Mouse (Mus musculus): ENCODE measurements around the gene Gm28053.
"Not testable (repeated sequence)": the region's sequence is repeated elsewhere in the genome, so short reads cannot be mapped to it uniquely, and the experiment has no call there.

Gm28053 gene

GRCm38 (mm10) chr6:48718455-48718854, at the start of gene Gm28053, which contains the start of gene Gimap7:
Gene Gm28053 (plus strand): TSS chr6:48718607.
Gene Gimap7 (plus strand): TSS chr6:48718621.
- CTCF ChIA-PET, result interaction anchor here (1.0 kb wide), 1 partner anchor 12 kb away, joined by 3 read pairs; no protein-coding TSS in a partner anchor

- CTCF ChIA-PET, result interaction anchor here (0.7 kb wide), 1 partner anchor 18 kb away, joined by 3 read pairs; no protein-coding TSS in a partner anchor
These were observed 48.9 kb upstream of the Gm28053 start for GRCm38 (mm10) chr6:48669446-48669969.

- CTCF ChIA-PET, result interaction anchor here (0.6 to 1.7 kb wide), 6 partner anchors 18 to 319 kb away, joined by 3 to 6 read pairs (median 4); no protein-coding TSS in a partner anchor
These were observed 43.9 kb upstream of the Gm28053 start for GRCm38 (mm10) chr6:48674291-48675058.

DNA sequence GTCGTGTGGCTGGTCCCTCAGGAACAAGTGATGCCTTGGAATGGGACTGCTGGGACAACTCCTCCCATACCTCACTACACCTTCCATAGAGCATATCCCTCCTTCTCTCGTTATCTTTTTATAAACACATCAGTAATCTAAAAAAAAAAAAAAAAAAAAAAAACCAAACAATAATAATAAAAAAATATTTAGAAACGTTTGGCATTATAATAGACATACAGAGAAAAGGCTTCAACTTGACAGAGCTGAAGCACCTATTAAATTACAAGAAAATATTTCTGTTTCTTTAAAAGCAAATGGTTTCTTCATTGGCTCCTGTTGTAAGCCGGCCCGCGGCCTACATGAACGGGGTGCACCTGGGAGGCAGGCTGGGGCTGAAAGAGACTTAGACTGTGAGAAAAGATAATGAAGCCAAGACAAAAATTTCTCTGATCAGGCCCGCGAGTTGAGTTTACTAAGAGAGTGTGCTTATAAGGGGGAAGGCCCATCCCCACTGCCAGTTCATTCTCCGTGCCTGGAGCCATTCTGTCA, 42.9 kb upstream of the Gm28053 start:
- CTCF ChIA-PET, result interaction anchor here (0.6 to 1.7 kb wide), 4 partner anchors 18 to 42 kb away, joined by 3 to 5 read pairs (median 4); no protein-coding TSS in a partner anchor

GRCm38 (mm10) chr6:48675931-48676859, 42.2 kb upstream of the Gm28053 start, which contains the start of gene Gimap9:
Gene Gimap9 (plus strand): TSS chr6:48676129.
- CTCF ChIA-PET, result interaction anchor here (0.5 to 0.9 kb wide), 4 partner anchors 28 to 94 kb away, joined by 3 to 4 read pairs (median 3); no protein-coding TSS in a partner anchor

DNA sequence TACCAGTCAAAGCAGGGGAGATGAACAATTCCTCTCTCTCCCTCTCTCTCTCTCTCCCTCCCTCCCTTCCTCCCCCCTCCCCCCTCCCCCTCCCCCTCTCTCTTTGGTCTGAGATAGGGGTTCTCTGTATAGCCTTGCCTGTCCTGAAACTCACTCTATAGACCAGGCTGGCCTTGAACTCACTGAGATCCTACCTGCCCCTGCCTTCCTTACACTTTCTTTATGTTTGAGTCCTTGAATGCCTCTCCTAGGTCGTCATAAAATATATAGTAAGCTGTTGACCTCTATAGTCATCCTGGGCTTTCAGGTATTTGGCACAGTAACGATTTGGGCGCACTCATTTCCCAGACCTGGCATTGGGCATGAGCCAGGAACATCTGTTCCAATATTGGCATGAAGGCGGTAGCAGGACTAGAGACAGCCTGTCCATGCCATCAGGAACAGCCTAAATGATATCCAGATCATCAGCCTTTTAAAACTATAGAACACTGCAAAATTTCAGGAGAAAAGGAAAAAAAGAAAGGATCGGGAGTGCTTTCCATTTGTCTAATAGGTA, 41.5 kb upstream of the Gm28053 start:
- CTCF ChIA-PET, result no interaction called here

DNA sequence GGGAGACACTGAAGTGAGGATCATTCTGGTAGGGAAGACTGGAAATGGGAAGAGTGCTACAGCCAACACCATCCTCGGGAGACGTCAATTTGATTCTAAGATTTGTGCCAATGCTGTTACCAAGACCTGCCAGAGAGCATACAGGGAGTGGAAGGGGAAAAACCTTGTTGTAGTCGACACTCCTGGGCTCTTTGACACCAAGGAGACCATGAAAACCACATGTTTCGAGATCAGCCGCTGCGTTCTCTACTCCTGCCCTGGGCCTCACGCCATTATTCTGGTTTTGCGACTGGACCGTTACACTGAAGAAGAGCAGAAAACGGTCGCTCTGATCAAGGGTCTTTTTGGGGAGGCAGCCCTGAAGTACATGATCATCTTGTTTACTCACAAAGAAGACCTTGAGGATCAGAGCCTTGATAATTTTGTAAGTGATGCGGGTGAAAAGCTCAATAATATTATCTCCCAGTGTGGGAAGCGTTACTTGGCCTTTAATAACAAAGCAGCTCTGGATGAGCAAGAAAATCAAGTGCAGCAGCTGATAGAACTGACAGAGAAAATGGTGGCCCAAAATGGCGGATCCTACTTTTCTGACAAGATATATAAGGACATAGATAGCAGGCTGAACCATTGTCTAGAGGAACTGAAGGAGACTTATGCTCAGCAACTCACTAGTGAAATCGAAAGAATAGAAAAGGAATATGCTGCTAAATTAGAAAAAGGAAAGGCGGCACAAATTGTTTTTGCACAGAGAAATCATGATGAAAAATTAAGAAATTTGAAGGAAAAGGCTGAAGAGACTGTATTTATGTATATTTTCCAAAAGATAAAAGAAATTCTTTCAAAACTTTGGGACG, 40.7 kb upstream of the Gm28053 start:
- CTCF ChIA-PET, result no interaction called here

- CTCF ChIA-PET, result interaction anchor here (0.7 to 0.9 kb wide), 2 partner anchors 20 to 21 kb away, joined by 4 to 25 read pairs; no protein-coding TSS in a partner anchor
These were observed 40.0 kb upstream of the Gm28053 start for GRCm38 (mm10) chr6:48678391-48678790.

DNA sequence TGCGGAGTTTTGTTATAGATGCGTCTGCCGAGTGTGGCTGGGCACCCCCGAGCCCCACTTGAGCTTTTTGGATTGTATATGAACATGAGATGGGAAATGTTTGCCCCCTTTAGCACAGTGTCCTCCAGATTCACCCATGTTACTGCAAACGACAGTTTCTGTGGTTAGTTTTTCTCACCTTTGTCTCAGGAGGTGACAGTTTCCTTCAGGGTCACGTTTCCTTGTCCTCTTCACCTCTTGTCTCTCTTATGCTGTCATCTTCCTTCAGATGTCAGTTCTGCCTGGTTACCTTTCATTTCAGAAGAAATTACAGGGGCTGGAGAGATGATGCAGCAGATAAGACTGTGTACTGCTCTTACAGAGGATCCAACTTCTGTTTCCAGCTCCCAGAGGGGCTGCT, 38.7 kb upstream of the Gm28053 start:
- CTCF ChIA-PET, result interaction anchor here (1.7 kb wide), 1 partner anchor 10 kb away, joined by 5 read pairs; no protein-coding TSS in a partner anchor

- CTCF ChIA-PET, result interaction anchor here (0.6 to 1.7 kb wide), 2 partner anchors 9 to 80 kb away, joined by 4 to 5 read pairs; no protein-coding TSS in a partner anchor
These were observed 38.0 kb upstream of the Gm28053 start for GRCm38 (mm10) chr6:48680421-48680820.

DNA sequence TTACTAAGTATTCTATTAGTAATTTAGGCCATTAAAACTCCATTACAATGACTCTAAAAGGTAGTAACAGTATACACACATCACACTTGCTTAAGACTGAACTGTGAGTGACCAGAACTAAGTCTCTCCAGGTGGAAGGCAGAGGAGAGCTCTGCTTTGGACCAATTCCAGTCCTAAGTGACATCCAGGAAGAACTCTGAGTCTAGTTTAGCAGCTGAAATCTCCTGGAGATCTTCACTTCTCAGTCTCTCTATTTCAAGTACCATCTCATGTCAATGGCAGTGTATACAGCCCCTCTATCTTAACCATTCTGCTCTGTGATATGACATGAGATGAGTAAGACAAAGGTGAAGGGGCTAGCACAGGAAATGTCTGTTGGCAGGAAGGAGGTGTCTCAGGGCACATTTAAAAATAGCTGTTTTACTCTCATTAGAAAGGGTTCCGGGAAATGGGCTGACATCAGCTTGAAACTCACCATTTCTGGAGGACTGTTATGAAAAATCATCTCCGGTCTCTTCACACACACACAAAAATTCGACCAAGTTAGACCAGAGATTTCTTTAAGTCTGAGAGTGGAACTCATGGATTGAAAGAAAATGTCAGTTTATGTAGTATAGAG, 36.8 kb upstream of the Gm28053 start:
- CTCF ChIA-PET, result no interaction called here

- CTCF ChIA-PET, result interaction anchor here (0.7 kb wide), 1 partner anchor 16 kb away, joined by 3 read pairs; no protein-coding TSS in a partner anchor
These were observed 36.1 kb upstream of the Gm28053 start for GRCm38 (mm10) chr6:48682271-48682670.

GRCm38 (mm10) chr6:48683263-48683821, 35.1 kb upstream of the Gm28053 start:
- CTCF ChIA-PET, result not testable (repeated sequence)

GRCm38 (mm10) chr6:48684319-48684718, 34.1 kb upstream of the Gm28053 start, which contains the start of gene Gimap4:
Gene Gimap4 (plus strand): TSS chr6:48684549.
- CTCF ChIA-PET, result interaction anchor here (1.6 kb wide), 1 partner anchor 14 kb away, joined by 3 read pairs; no protein-coding TSS in a partner anchor

- CTCF ChIA-PET, result interaction anchor here (1.2 to 1.6 kb wide), 2 partner anchors 9 to 14 kb away, joined by 3 read pairs; no protein-coding TSS in a partner anchor
These were observed 33.6 kb upstream of the Gm28053 start for GRCm38 (mm10) chr6:48684806-48685205.

- CTCF ChIA-PET, result interaction anchor here (1.2 to 1.6 kb wide), 3 partner anchors 8 to 35 kb away, joined by 3 to 4 read pairs (median 3); no protein-coding TSS in a partner anchor
These were observed 33.2 kb upstream of the Gm28053 start for GRCm38 (mm10) chr6:48685251-48685650.

DNA sequence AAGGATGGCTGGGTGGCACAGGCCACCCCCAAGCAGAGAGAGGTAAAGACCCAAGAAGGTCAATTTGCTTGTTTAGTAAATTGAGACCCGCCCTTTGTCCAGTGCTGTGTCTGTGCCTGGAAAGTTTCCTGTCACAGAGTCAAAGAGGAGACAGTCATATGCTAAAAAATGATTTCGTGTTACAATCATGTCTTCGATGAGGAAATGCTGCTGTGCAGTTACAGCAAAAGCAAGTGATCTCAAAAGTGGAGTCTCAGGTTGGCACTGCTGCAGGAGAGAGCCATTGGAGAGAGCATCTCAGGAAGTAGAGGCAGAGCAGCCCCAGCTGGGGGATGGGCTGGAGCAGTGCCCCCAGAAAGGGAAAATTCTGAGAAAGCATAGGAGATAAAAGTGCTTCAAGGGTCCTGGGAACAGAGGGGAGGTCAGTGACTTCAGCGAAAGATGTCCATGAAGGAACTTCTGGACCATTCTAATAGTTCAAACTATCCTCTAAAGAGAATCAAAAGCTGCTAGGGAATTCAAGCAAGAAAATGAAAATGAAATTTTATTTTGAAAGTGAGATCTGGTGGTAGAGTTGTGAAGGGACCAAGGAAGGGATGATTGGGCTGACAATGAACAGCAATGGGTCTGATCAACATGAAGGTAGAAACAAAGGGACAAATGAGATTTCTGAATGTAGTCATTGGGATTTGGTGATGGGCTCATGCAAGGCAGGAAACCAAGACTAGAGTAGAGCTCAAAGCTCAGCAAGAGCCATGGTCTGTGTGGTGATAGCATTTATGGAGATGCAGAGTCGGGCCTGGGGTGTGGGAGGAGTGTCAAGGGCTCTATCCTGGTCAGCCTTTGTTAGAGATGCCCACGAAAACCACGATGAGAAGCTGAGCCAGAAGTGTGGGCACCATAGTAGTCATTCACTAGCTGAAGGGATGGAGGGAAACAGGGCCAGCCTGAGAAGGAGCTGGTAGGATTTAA, 32.4 kb upstream of the Gm28053 start:
- CTCF ChIA-PET, result interaction anchor here (1.2 to 1.6 kb wide), 3 partner anchors 8 to 36 kb away, joined by 3 to 4 read pairs (median 3); no protein-coding TSS in a partner anchor
